Mouse (Mus musculus): ENCODE data around the gene Rmnd1. TPM values are rescaled to one million over a fixed set of nuclear protein-coding genes. Genes with fewer than 3 reads are reported as not detected.

The Rmnd1 gene
- total RNA-seq, 2 experiments from 2014 or later, result 33.1 to 44.9 TPM

- TF ChIP-seq CTCF (conservative IDR thresholded peaks at IDR 0.05), result peak; percentile 18
- Histone ChIP-seq H3K27ac (peak overlapping the region; percentile 98), H3K4me3 (peak overlapping the region; percentile 94)
- DNase-seq (ENCODE audit: low spot score in 2 of 2), result no peak
Observed at GRCm38 (mm10) chr10:4431746-4432122, 454 bp downstream of the Rmnd1 start.

GRCm38 (mm10) chr10:4430826-4431225 lies 1.4 kb downstream of the Rmnd1 start:
- Histone ChIP-seq H3K4me3 (peak overlapping the region; percentile 94), H3K27ac (no peak overlapping the region)
- no peak for DNase-seq (ENCODE audit: low spot score in 2 of 2)
- no peak for TF ChIP-seq CTCF (conservative IDR thresholded peaks at IDR 0.05)

GRCm38 (mm10) chr10:4430399-4430798 lies 1.8 kb downstream of the Rmnd1 start:
- Histone ChIP-seq H3K4me3 (no peak overlapping the region; the same call in 1 of the 2 replicates), H3K27ac (no peak overlapping the region)
- TF ChIP-seq CTCF (conservative IDR thresholded peaks at IDR 0.05), result no peak
- no peak for DNase-seq (ENCODE audit: low spot score in 2 of 2)

- Histone ChIP-seq H3K27ac (no peak overlapping the region), H3K4me3 (no peak overlapping the region)
- peak; percentile 47 for TF ChIP-seq CTCF (conservative IDR thresholded peaks at IDR 0.05)
- DNase-seq (ENCODE audit: low spot score in 2 of 2), result no peak
Observed at GRCm38 (mm10) chr10:4425245-4425644, 6.9 kb downstream of the Rmnd1 start.

GRCm38 (mm10) chr10:4407191-4407590 lies 25.0 kb downstream of the Rmnd1 start:
- DNase-seq (ENCODE audit: low spot score in 2 of 2), result no peak
- Histone ChIP-seq H3K27ac (no peak overlapping the region), H3K4me3 (no peak overlapping the region)
- TF ChIP-seq CTCF (conservative IDR thresholded peaks at IDR 0.05), result no peak

GRCm38 (mm10) chr10:4405511-4405910 lies 26.7 kb downstream of the Rmnd1 start:
- TF ChIP-seq CTCF (conservative IDR thresholded peaks at IDR 0.05), result no peak
- no peak for DNase-seq (ENCODE audit: low spot score in 2 of 2)
- H3K27ac ChIP-seq, result no peak overlapping the region
- no peak overlapping the region for H3K4me3 ChIP-seq

GRCm38 (mm10) chr10:4404895-4405491 lies 27.2 kb downstream of the Rmnd1 start:
- no peak overlapping the region for H3K4me3 ChIP-seq
- TF ChIP-seq CTCF (conservative IDR thresholded peaks at IDR 0.05), result peak; percentile 87
- peak; percentile 68 to 69 for DNase-seq (ENCODE audit: low spot score in 2 of 2)
- no peak overlapping the region for H3K27ac ChIP-seq

GRCm38 (mm10) chr10:4398058-4398457 lies 34.1 kb downstream of the Rmnd1 start:
- Histone ChIP-seq H3K4me3 (no peak overlapping the region), H3K27ac (no peak overlapping the region)
- DNase-seq (ENCODE audit: low spot score in 2 of 2), result no peak
- TF ChIP-seq CTCF (conservative IDR thresholded peaks at IDR 0.05), result no peak

- no peak for DNase-seq (ENCODE audit: low spot score in 2 of 2)
- Histone ChIP-seq H3K27ac (no peak overlapping the region), H3K4me3 (no peak overlapping the region)
- no peak for TF ChIP-seq CTCF (conservative IDR thresholded peaks at IDR 0.05)
Observed at GRCm38 (mm10) chr10:4395321-4395720, 36.9 kb downstream of the Rmnd1 start.

GRCm38 (mm10) chr10:4391851-4392250 lies 40.3 kb downstream of the Rmnd1 start:
- Histone ChIP-seq H3K27ac (no peak overlapping the region), H3K4me3 (no peak overlapping the region; the same call in 1 of the 2 replicates)
- DNase-seq (ENCODE audit: low spot score in 2 of 2), result no peak
- peak; percentile 84 for TF ChIP-seq CTCF (conservative IDR thresholded peaks at IDR 0.05)

- H3K4me3 ChIP-seq, result no peak overlapping the region; the same call in 1 of the 2 replicates
- TF ChIP-seq CTCF (conservative IDR thresholded peaks at IDR 0.05), result no peak
- no peak overlapping the region for H3K27ac ChIP-seq
- no peak for DNase-seq (ENCODE audit: low spot score in 2 of 2)
Observed at GRCm38 (mm10) chr10:4391076-4391475, 41.1 kb downstream of the Rmnd1 start.

GRCm38 (mm10) chr10:4390550-4390949 lies 41.6 kb downstream of the Rmnd1 start:
- Histone ChIP-seq H3K27ac (peak overlapping the region; percentile 29; the same call in 1 of the 2 replicates), H3K4me3 (no peak overlapping the region; the same call in 1 of the 2 replicates)
- TF ChIP-seq CTCF (conservative IDR thresholded peaks at IDR 0.05), result no peak
- no peak for DNase-seq (ENCODE audit: low spot score in 2 of 2)

GRCm38 (mm10) chr10:4389461-4390112 lies 42.6 kb downstream of the Rmnd1 start:
- peak overlapping the region; percentile 87 for H3K4me3 ChIP-seq
- no peak for DNase-seq (ENCODE audit: low spot score in 2 of 2)
- TF ChIP-seq CTCF (conservative IDR thresholded peaks at IDR 0.05), result no peak
- peak overlapping the region; percentile 100; the same call in 1 of the 2 replicates for H3K27ac ChIP-seq

GRCm38 (mm10) chr10:4389036-4389435 lies 43.2 kb downstream of the Rmnd1 start:
- no peak for TF ChIP-seq CTCF (conservative IDR thresholded peaks at IDR 0.05)
- H3K27ac ChIP-seq, result peak overlapping the region; percentile 100; the same call in 1 of the 2 replicates
- DNase-seq (ENCODE audit: low spot score in 2 of 2), result no peak

More at GRCm38 (mm10) chr10:4389036-4389435, 43.2 kb downstream of the Rmnd1 start:
- H3K4me3 ChIP-seq, result peak overlapping the region; percentile 87

Measured in layer of hippocampus, adult 2 months (tissue).